Mouse (Mus musculus): Measurements from ENCODE around the gene Ube2m.

- TF ChIP-seq CTCF (IDR thresholded peaks at IDR 0.05; ENCODE audit: low read depth) (no peak), EP300 (optimal IDR thresholded peaks at IDR 0.05) (no peak)
Measured at GRCm38 (mm10) chr7:13013671-13014070, 24.4 kb downstream of the Ube2m start.
